Mouse (Mus musculus) cerebellum, postnatal 4 days (tissue): Measurements from ENCODE around the gene Cd79b.
"Not testable (repeated sequence)": the region's sequence is repeated elsewhere in the genome, so short reads cannot be mapped to it uniquely, and the experiment has no call there.

ENCODE experiments used
- DNase-seq, 2 experiments: peaks; one replicate each; pipeline ENCODE4 v3.0.0; 2022; ENCODE audit warnings: low spot score in 2 of 2, mixed read lengths in 1 of 2

Gene Cd79b

DNA sequence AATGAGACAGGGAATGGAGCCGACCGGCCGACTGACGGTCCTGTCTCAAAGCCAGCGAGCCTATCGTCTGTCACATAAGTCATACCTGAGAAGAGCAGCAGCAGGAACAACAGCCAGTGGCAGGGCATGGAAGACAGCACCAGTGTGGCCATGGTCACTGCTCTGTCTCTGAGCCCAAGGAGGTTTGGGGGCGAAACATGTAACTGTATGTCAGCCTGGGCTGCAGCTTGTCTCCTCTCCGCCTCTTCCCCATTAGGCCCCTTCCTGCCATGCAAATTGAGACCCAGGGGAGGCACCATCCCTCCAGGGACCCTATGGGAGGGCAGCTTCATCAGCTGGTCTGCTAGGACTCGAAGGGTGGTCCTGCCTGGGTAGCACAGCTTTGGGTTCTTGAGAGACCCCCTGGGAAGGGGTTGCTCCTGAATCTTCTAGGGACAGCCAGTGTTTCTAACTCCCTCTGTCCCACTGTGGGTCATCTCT is at the start of gene Cd79b:
TSS of gene Cd79b (minus strand) at position 430 of the 480 bp plus-strand sequence.
- no peak for DNase-seq

GRCm38 (mm10) chr11:106359350-106359749 is 44.8 kb upstream of the Cd79b start:
- DNase-seq = no peak

DNA sequence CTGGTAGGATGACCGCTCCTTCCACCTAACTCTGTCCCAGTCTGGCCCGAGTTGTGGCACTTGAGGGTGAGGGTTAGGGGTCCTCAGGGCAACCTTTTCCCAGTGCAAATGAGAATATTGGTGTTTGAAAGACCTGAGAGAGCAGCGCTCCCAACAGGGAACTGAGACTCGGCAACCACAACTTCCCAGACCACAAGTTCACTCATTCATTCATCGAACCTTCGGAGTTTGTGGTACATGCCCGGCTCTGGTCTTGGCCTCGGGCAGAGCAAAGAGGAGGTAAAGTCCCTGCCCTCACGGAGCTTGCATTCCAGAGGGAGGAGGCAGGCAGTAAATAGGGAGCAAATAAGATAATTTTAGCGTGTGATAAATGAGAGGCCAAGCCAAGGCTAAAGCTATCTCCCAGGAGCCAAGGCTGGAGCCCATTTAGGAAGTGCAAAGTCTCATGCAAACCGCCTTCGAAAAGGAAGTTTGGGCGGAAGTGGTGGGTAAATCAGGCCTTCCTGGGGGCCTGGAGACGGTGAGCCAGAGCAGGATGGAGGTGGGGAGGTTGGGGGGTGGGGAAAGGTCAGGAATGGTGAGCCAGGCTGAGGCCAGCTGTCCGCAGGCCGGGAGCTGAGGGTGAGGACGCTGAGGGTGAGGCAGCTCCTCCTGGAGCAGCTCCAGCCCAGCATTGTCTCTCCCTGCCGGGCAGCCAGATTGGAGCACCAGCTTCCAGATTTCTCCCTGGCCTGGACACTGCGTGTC is 41.0 kb upstream of the Cd79b start:
- DNase-seq = no peak

- no peak for DNase-seq
These were observed 39.6 kb upstream of the Cd79b start for GRCm38 (mm10) chr11:106354181-106354580.

- no peak for DNase-seq
These were observed 38.6 kb upstream of the Cd79b start, which contains the start of gene Scn4a for GRCm38 (mm10) chr11:106353188-106353587. TSS of gene Scn4a (minus strand) at chr11:106353288.

GRCm38 (mm10) chr11:106351941-106352340 is 37.4 kb upstream of the Cd79b start:
- no peak for DNase-seq

GRCm38 (mm10) chr11:106351253-106351652 is 36.7 kb upstream of the Cd79b start:
- DNase-seq = no peak

DNA sequence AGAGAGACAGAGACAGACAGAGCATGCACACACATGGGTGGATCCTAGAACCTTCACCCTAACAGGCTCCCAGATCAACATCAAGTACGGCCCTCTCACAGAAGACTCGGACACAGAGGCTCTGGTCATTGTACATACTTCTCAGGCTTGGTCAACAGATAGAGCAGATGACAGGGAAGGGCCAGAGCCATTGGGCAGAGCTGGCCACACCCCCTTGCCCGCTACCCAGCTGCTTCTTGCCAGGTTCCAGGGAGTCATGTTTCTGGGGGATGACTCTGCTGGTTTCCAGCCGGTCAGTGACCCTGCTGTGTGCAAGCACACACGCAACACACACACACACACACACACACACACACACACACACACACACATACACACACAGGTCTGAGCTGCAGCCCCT is 36.3 kb upstream of the Cd79b start:
- no peak for DNase-seq

DNA sequence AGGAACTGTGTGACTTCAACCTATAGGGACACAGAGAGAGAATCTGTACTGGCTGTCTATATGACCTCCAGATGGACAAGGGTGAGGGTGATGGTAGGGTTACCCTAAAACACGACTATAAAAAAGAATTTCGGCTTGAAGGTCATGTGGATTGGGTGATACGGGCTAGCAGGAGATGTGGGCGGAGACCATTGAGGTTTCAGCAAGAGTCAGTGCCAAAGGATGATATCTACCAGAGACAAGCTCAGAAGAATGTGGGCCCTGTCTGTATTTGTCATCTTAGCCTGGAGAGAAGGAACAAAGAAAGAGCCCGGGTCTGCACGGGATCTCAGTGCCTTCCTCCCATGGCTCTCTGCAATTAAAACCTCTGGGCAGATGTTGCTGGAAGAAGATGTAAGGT is 35.2 kb upstream of the Cd79b start:
- no peak for DNase-seq

- no peak for DNase-seq
These were observed 30.3 kb upstream of the Cd79b start for GRCm38 (mm10) chr11:106344910-106345309.

- no peak for DNase-seq
These were observed 26.5 kb upstream of the Cd79b start for GRCm38 (mm10) chr11:106340990-106341520.

DNA sequence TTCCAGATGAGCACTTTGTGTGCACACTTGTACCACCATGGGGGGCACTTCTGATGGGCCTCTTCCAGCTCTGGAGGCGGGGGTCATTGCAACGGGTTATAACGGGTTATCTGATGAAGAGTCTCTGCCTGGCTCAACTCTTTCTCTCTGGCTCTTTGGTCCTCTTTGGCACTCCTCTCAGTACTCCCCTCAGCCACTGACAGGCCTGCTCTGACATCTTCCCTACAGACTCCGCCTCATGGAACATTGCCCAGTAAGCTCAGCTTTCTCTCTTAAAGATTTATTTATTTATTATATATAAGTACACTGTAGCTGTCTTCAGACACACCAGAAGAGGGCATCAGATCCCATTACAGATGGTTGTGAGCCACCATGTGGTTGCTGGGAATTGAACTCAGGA is 24.8 kb upstream of the Cd79b start:
- DNase-seq = not testable (repeated sequence)

DNA sequence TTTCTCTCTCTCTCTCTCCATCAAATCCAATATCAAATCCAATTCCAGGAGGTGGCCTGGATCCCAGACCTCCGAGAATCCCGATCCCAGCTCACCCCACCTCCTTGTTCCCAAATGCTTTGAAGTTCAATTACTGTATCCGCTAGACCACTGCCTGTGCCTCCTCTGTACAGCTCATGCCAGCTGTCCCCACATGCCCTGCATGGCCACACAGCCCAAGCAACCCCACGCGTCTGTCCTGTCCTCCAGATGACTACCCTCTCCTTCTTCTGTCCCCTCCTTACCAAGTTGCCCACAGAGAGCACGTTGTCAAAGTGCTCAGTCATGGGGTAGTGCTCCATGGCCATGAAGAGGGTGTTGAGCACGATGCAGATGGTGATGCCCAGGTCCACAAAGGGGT is 24.3 kb upstream of the Cd79b start:
- no peak for DNase-seq

- DNase-seq = no peak
These were observed 23.5 kb upstream of the Cd79b start for GRCm38 (mm10) chr11:106338029-106338428.

DNA sequence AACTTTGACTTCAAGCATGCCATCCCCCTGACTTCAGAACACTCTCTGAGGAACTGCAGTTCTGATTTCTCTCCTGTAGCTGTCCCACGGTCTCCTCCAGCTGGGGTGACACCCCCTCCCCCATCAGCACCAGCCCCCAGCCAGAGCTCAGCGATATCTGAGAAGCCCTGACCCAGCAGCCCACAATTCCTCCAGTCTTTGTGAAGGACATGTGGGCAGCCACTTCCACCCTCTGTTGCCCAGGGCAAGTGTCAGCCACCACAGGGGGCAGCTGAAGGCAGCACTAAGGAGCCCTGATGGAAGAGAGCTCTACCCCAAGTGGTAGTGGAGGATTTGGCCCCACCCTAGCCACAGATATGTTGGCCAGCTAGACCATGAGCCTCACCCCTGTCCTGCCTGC is 19.5 kb upstream of the Cd79b start:
- no peak for DNase-seq

DNA sequence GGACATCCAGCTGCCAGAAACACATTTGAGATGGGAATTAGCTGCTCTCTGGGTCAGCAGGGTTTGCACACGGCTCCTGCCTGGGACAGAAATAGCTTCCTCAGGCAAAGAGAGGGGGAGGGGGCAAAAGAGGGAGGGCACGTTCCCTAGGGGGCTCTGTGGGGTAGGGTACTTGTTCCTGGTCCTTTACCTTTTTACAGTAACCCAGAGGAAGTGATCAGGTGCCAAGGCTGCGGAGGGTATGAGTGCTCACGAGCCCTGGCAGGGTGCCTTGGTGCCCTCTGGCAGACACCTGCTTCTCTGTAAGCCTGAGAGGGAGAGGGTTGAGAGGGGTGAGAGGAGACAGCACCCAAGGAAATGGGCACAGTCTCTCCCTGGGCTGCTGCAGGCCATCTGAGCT is 17.9 kb upstream of the Cd79b start:
- no peak for DNase-seq

DNA sequence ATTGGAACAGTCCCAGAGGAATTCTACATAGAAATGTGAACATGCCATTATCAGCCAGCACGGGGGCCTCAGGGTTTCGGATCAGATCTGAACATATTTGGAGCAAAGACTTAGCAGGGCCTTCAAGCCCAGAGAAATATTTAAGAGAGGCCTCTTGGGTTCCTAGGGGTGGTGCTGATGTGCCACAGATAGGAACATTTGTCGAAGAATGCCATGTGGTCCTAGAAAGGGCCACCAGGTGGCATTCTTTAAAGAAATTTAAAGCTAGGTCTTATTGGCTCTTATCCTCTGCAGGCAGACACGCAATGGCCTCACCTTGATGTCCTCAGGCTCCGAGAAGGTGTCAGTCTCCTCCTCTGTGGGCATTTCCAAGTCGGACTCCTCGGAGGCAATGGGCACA is 15.1 kb upstream of the Cd79b start:
- DNase-seq = no peak

- DNase-seq = no peak
These were observed 14.6 kb upstream of the Cd79b start for GRCm38 (mm10) chr11:106329128-106329527.

DNA sequence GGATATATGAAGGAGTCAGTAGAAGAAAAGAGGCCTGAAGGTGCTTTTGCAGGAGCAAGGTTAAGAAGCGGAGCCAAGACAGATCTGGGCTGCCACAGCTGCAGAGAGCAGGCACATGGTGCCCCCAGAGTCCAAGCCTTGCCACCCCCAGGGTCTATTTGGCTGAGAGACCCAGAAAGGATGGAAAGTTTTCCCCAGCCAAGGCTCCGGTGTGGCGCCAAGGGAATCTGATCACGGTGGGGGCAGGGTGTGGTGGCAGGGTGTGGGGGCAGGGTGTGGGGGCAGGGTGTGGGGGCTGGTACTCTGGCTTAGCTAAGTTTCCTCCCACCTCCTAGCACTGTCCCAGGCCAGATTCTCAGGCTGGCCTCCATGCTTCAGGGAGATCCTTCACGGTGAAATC is 14.0 kb upstream of the Cd79b start:
- no peak for DNase-seq

DNA sequence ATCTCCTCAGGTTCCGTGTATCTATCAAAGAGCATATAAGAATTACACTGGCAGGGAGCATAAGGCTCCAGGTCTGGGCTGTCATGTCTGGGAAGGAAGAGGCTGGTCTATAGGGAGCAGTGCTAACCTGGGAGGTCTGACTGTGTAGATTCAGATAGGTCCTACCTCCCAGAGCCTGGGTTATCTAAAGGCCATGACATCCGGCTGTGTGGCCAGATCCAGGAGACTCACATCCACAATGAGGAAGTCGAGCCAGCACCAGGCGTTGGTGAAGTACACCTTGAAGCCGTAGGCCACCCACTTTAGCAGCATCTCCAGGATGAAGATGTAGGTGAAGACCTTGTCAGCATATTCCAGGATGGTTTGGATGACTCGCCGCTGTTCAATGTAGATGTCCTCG is 11.9 kb upstream of the Cd79b start:
- no peak for DNase-seq

DNA sequence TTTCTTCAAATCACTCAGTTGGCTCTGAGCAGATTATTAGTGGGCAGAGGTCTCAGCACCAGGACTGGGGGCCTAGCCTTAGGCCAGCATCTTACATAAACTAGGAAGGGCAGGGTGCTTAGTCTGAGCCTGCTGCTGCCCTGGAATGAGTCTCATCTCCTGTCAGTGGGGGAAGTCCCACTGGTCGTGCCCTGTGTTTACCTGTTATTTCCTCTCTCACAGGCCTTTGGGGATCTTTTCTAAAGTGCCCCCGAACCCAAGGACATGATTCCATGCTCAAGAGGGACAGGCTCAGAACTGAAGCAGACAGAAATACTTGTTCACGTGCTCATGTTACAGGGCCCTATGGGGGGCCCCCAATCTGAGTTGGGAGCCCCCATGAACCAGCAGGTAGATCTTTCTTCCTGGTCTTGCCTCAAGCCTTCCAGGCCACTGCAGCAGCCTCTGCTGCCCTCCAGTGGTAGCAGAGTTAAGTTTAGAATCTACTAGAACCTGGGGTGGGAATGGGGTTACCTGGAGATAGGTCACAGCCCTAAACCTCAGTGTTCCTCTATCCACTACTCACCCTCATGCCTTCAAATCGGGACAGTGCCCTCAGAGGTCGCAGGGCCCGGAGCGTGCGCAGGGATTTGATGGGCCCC is 11.1 kb upstream of the Cd79b start:
- DNase-seq = peak in 1 of 2 experiments; percentile 46

GRCm38 (mm10) chr11:106324858-106325257 is 10.3 kb upstream of the Cd79b start:
- DNase-seq = no peak
